Mouse (Mus musculus): ENCODE data around the gene Otulinl.

GRCm38 (mm10) chr15:27609554-27609953 lies 71.8 kb downstream of the Otulinl start:
- no peak for TF ChIP-seq CTCF (IDR thresholded peaks at IDR 0.05; ENCODE audit: control insufficient read depth, insufficient read depth, insufficient read length)
- no peak for TF ChIP-seq CEBPB (IDR thresholded peaks at IDR 0.05; ENCODE audit: low read depth)
- no peak for TF ChIP-seq MAX (IDR thresholded peaks at IDR 0.05)
- no peak for TF ChIP-seq MYOG (IDR thresholded peaks at IDR 0.05; ENCODE audit: control insufficient read depth, extremely low read depth, insufficient read length)

Data from C2C12 (cell line).